Mouse (Mus musculus): ENCODE measurements around the gene Ash1l.

- no peak for TF ChIP-seq ZC3H11A (IDR thresholded peaks at IDR 0.05; ENCODE audit: borderline replicate concordance, low read depth, low read length)
- no peak for TF ChIP-seq CHD2 (IDR thresholded peaks at IDR 0.05; ENCODE audit: low read depth, low read length)
Measured at GRCm38 (mm10) chr3:88925651-88926050, 24.8 kb upstream of the Ash1l start.

Measured in ES-E14 (cell line).